Mouse (Mus musculus) spleen, postnatal 10 days (tissue): ENCODE results near the gene Fanca.
A peak's percentile ranks its signal among the peaks of the same experiment; 100 is the strongest.
"Not testable (repeated sequence)": the region's sequence is repeated elsewhere in the genome, so short reads cannot be mapped to it uniquely, and the experiment has no call there.

ENCODE experiments used
- DNase-seq, 2 experiments: peaks; one replicate each; pipeline ENCODE4 v3.0.0; 2021 to 2022; ENCODE audit warnings: low spot score in 2 of 2

Fanca gene

GRCm38 (mm10) chr8:123271901-123272300, 46.5 kb downstream of the Fanca start:
- DNase-seq = no peak

- DNase-seq = no peak
These were observed 47.2 kb downstream of the Fanca start for GRCm38 (mm10) chr8:123271147-123271546.

GRCm38 (mm10) chr8:123267926-123268656, 50.3 kb downstream of the Fanca start:
- DNase-seq = no peak

- DNase-seq = not testable (repeated sequence)
These were observed 60.8 kb downstream of the Fanca start for GRCm38 (mm10) chr8:123257593-123257992.

GRCm38 (mm10) chr8:123257114-123257513, 61.3 kb downstream of the Fanca start:
- DNase-seq = no peak

- no peak for DNase-seq
These were observed 63.2 kb downstream of the Fanca start for GRCm38 (mm10) chr8:123255170-123255569.

- peak; percentile 89 to 90 for DNase-seq
These were observed 64.1 kb downstream of the Fanca start, which contains the start of the genes Zfp276 and Vps9d1 for GRCm38 (mm10) chr8:123254099-123254885. Gene Zfp276, plus strand, starts transcription at chr8:123254195. Gene Vps9d1, minus strand, starts transcription at chr8:123254348.

GRCm38 (mm10) chr8:123253451-123254098, 64.8 kb downstream of the Fanca start:
- peak in 1 of 2 experiments; percentile 37 for DNase-seq

GRCm38 (mm10) chr8:123252925-123253324, 65.5 kb downstream of the Fanca start:
- DNase-seq = no peak

- no peak for DNase-seq
These were observed 67.4 kb downstream of the Fanca start for GRCm38 (mm10) chr8:123250940-123251339.

- DNase-seq = no peak
These were observed 69.8 kb downstream of the Fanca start for GRCm38 (mm10) chr8:123248596-123248995.

- DNase-seq = no peak
These were observed 70.6 kb downstream of the Fanca start for GRCm38 (mm10) chr8:123247748-123248147.

- no peak for DNase-seq
These were observed 72.8 kb downstream of the Fanca start for GRCm38 (mm10) chr8:123245543-123245942.

- no peak for DNase-seq
These were observed 74.0 kb downstream of the Fanca start for GRCm38 (mm10) chr8:123244382-123244781.

- DNase-seq = no peak
These were observed 75.3 kb downstream of the Fanca start for GRCm38 (mm10) chr8:123243053-123243452.

GRCm38 (mm10) chr8:123242107-123242923, 76.1 kb downstream of the Fanca start:
- DNase-seq = no peak

GRCm38 (mm10) chr8:123239398-123239797, 79.0 kb downstream of the Fanca start:
- DNase-seq = no peak

GRCm38 (mm10) chr8:123235520-123236497, 82.6 kb downstream of the Fanca start, which contains the start of gene Spata2l:
Gene Spata2l, minus strand, starts transcription at chr8:123236233.
- peak; percentile 76 to 92 for DNase-seq

GRCm38 (mm10) chr8:123234918-123235519, 83.4 kb downstream of the Fanca start:
- DNase-seq = no peak

- no peak for DNase-seq
These were observed 84.6 kb downstream of the Fanca start for GRCm38 (mm10) chr8:123233760-123234159.
